Mouse (Mus musculus) inflammation-experienced regulatory T-cells, adult 6 months (primary cell): Measurements from ENCODE around the gene Eif1ad. TPM values are rescaled to one million over a fixed set of nuclear protein-coding genes. Genes with fewer than 3 reads are reported as not detected.
"Not testable (repeated sequence)": the region's sequence is repeated elsewhere in the genome, so short reads cannot be mapped to it uniquely, and the experiment has no call there.

Experiments used
- ATAC-seq: one replicate; pipeline ENCODE4 v1.8.0; 2017
- polyA plus RNA-seq, 3 experiments: library from polyadenylated mRNA; unstranded; fragments of 100-300 nt; shearing (Covaris generic); gene quantifications; one replicate each; pipeline ENCODE4 v1.2.1; 2017

The Eif1ad gene
- 10 to 100 TPM; 45.7 to 58.4 (median 53.4) TPM for polyA plus RNA-seq

DNA sequence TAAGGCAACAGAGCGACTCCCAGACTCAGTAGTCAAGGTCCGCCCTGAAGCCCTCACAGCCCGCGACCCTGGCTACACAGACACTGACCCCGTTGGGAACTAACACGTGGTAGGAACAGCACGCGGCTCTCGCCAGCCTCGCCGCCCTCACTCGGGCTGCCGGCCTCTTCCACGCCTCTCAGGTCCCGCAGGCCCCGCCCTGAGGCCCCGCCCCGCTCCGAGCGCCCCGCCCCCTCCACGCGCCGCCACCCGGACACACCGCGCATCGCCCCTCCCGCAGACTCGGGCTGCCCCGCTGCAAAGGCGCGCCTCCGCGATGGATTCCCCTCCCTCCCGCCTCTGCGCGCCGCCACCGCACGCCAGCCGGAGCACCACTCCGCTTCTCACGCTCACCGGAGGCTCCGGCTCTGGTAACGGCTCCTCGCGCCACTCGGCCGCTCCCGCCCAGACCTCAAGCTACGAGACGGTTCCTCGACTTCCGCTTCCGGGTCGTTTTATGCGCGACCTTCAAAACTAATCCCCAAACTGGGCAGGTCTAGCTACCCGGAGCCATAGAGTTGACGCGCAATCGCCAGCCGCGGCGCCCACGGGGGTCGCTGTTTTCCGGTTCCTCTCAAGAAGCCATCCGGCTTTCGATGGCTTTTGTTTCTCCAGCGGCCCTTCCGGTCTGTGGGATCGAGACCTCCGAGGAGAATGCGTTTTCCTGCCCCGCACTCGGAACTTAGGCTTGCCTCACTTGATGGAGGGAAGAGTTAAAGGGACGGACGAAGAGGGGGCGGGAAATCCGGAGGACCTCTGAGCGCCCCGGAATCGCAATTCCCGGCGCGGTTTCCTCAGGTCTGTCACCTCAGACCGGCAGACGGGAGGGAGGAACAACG lies at the start of gene Eif1ad:
Eif1ad (plus strand) TSS at position 567 of the 878 bp plus-strand sequence.
- peak; percentile 88 for ATAC-seq

DNA sequence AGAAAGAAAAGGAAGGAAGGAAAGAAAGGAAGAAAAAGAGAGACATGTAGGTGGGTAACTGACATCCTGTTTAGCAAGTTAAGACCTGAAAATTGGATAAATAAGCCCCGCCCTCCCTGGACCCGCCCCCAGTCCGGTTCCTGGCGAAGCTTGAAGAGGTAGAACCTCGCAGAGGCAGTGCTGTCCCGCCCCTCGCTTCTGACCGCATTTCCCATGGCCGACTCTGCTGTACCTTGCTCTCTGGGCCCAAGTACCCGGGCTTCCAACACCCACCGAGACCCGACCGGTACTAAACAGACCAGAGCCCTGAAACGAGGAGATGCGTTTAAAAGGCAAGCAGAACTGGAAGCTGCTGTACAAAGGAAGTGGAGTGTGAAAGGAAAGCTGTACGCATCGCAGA lies 42.7 kb upstream of the Eif1ad start:
- ATAC-seq = peak; percentile 50

DNA sequence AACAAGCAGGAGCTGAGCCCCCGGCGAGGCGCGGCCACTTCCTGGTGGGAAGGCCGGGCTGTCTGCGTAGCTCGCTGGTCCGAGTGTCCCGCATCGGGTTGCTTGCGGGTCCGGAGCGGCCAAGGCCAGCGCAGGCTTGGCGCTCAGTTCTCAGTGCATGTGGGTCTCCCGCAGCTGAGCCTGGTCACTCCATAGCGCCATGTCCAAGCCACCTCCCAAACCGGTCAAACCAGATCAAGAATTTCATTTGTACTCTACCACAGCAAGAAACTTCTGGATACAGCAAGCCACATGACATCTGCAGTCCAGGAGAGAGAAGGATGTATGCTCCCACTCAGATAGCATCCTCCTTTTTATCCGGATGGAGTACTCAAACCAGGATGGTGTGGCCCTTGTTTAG lies 38.6 kb upstream of the Eif1ad start:
- no peak for ATAC-seq

DNA sequence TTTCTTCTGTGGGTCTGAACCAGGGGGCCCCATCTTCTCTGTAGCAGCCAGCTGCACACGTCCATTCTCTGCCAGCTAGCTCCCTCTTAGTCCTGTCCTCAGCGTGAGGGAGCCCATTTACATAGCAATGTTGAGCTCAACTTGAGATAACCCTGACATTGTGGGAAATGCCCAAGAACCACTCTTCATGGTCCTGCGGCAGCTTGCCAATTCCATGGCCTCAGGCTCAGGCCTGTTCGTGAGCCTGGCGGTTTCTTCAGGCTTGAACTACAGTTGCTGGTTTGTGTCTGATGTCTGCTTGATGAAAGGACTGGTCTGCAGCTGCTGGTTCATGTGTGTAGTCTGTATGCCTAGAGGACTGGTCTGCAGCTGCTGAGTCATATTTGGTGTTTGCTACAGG lies 31.8 kb upstream of the Eif1ad start:
- ATAC-seq = no peak

DNA sequence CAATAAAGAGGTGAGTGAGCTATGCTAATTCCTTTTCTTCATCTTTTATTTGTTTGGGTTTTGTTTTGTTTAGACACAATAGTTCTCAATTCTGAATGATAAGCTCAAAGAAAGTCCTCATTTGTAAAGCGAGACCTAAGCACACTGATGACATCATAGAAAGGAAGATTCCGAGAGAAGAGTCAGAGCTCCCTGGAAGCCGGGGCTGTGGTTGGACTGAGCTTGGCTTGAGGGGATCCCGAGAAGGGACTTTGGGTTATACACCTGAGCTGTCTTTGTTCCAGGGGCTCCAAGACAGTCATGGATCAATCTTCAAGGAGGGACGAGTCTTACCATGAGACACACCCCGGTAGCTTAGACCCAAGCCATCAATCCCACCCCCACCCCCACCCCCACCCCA lies 31.1 kb upstream of the Eif1ad start, which contains the start of gene Catsper1:
Catsper1 (plus strand) TSS at position 301 of the 400 bp plus-strand sequence.
- ATAC-seq = no peak

DNA sequence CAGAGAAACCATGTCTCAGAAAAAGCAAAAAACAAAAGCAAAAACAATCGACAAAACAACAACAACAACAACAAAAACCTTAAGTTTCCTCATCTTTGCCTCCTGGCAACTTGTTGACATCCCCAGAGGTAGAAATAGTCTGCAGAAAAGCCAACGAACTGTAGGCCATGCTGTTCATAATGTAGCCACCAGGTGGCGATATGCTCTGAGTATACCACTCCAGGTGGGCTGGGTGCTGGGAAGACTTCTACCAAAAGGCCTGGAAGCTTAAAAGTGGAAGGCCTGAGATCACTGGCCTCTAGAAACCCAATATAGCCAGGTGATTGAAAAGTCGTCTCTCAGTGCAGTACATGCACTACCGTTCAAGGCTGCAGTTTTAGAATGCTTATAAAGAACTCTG lies 28.6 kb upstream of the Eif1ad start:
- ATAC-seq = no peak

DNA sequence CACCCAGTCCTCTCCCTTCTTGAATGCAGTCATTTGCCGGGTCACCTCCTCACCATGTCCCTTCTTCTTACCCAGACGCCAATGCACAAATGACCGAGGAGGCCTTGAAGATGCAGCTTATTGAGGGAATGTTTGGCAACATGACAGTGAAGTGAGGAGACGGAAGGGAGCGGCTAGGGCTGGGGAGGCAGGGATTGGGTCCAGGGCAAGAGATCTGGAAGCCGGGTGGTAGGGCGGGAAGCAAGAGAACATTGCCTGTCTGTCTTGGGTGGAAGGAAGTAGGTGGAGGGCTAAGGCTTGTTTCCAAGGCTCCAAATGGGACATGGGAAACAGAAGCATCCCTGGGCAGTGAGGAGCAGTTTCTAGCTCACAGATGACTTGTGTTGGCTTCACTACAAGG lies 25.2 kb upstream of the Eif1ad start:
- ATAC-seq = no peak

DNA sequence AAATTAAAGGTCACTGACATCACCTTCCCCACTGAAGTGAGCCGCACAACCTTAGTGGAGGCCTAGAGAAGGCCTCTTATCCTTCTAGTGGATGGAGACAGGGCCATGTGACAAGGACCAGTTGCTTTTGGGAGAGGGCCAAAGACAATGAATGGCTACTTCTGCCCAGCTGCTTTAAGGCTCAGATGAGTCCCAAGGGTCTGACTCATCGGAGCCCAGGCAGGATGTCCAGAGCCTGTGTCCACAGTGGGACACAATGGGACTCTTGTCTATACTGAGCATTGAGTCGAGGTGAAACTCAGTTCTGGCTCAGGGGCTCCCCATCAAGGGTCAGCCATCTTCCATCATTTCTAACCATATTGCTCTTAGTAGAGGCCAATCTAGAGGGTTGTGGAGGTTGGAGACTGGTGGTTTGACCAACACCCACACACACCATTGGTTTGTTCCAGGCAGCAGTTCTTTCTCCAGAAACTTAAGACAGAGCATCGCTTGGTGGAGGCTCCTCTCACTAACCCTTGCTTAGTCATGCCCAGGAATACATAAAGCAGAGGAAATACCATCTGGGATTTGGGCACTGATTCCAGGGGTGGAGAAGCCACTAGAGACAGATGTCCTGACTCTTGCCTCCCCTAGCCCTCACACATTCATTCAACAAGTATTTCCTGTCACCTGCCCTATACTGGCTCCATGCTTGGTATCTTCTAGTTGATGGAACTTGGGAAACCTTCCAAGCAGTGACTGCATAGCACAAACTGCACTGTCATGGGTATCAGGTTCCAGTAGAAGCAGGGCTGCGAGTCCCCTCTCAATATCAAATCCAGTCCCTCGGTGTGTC lies 21.0 kb upstream of the Eif1ad start:
- no peak for ATAC-seq

DNA sequence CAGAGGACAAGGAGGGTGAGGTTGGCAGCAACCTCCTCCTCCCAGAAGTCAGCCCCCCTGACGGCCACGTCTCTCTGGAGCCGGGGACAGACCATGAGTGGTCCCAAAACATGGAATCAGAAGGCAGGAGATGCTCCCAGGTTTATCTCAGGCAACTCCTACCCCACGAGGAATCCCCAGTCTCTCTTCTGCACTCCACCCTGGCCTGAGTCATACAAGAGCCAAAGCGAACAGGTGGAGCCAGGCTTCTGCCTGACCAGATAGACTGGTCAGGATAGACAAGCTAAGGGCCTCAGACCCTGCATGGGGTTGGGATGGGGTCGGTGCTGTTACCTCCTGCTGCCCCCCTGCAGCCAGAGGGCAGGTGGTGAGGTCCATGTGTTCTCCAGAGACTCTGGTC lies 18.5 kb upstream of the Eif1ad start:
- ATAC-seq = no peak

DNA sequence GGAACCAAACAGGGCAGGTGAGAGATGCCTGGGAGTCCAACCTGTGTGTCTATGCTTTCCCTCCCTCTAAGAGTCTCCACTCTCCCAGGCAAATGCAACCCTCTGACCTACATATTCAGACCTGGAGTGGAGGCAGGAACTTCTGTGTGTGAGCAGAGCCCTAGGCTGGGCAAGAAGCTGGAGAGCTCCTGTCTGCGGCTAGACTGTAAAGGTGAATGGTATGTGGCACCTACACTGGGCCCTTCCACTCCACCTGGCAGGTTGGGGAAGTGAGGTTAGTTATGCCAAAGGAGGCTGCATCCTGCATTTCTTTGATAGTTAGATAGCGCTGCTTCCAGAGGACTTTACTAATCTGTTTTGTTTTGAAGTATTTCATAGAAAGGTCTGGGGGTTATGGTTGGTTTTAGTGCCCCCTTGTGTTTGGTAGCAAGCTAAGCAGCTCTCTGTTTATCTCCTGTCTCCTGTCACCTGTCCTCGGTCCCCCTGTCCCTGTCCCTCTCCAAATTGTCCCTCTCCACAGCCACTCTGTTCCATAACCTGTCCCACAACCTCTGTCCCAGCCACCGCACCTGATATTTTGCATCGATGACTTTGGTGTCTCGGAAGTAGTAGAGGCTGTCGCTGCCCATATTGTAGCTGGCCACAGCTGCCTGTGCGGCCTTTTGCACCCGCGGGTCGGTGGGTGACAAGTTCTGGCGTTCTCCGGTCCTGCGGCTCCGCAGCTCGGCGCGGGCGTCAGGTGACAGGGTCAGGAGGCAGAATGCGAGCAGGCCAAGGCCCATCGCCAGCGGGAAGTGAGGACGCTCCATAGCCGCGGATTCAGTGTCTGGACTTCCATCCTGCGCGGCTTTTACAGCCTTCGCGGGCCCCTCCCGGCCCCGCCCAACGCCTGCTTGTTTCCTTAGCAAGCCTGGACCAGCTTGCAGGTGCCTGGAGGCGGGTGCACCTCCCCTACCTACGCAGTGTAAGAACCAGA lies 17.7 kb upstream of the Eif1ad start:
- peak; percentile 38 for ATAC-seq

DNA sequence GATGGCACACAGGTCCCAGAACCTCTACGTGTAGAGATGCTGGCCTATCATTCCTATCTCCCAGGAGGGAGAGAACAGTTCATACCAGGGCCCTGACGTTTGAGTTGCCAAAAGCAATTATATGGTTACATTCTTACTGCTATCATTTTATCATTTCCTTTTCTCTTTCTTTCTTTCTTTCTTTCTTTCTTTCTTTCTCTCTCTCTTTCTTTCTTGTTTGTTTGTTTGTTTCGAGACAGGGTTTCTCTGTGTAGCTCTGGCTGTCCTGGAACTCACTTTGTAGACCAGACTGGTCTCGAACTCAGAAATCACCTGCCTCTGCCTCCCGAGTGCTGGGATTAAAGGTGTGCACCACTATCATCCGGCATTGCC lies 17.1 kb upstream of the Eif1ad start, which contains the start of gene Cst6:
Cst6 (minus strand) TSS at position 73 of the 372 bp plus-strand sequence.
- ATAC-seq = not testable (repeated sequence)

DNA sequence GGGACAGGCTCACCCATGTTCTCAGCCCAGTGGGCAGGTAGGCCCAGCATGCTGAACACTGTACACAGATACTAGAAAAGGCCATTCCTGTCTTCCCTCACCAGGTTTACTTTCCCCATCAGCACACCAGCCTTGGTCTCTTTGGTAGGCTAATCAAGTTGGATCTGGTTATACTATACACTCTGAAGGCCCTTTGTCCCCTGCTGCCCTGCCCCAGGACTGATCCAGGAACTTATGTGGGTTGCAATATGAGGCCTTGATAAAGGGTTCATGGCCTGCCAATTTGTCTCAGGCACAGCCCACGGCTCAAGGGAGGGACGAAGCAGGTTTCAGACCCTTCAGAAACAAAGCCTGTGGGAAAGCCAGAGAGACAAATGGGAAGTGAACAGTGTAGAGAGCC lies 12.9 kb upstream of the Eif1ad start:
- ATAC-seq = no peak

DNA sequence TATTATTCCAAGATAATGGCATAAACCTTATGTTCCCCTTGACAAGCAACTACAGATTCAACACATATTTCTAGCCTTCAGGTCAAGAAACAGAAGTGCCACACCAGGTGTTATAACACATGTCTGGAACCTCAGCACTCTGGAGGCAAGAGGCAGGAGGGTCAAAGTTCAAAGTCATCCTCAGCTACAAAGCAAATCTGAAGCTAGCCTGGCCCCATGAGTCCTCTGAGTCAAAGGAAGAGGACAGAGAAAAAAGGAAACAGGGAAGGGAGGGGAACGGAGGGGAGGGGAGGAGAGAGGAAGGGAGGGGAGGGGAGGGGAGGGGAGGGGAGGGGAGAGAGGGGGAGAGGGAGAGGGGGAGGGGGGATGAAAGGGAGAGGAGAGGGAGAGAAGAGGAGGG lies 10.5 kb upstream of the Eif1ad start:
- no peak for ATAC-seq

DNA sequence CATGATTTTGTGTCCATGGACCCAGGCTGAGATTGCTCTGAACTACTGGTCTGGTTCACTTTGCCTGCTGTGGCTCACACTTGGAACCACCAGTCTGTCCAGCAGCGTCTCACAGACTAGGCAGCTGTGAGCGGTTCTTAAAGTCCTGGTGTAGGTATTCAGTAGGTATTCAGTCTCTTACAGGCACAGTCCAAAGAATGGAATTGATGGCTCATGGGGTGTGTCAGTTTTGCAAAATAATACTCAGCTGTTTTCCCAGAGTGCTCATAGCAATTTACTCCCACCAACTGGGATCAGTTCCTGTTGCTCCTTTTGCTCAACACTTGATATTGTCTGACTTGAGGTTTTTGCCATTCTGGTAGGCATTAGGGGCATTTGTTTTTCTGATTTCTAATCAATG lies 4.4 kb upstream of the Eif1ad start:
- ATAC-seq = no peak

DNA sequence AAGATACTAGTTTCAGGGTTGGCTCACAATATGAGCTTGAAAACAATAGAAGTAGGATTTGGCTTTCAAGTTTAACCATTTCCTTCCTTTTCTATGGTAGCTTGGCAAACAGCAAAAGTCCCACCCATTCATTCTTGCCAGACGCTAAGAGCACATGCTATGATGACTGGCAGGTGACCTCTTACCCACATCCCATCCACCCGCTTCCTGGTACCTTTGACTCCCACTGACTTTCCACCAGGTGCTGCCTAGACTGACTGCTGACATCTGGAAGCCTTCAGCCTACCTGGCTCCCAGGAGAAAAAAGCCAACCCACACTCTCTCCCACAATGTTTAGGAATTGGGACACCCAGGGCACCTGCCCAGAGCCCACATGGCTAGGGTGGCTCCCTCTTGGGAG lies 2.4 kb upstream of the Eif1ad start:
- no peak for ATAC-seq

DNA sequence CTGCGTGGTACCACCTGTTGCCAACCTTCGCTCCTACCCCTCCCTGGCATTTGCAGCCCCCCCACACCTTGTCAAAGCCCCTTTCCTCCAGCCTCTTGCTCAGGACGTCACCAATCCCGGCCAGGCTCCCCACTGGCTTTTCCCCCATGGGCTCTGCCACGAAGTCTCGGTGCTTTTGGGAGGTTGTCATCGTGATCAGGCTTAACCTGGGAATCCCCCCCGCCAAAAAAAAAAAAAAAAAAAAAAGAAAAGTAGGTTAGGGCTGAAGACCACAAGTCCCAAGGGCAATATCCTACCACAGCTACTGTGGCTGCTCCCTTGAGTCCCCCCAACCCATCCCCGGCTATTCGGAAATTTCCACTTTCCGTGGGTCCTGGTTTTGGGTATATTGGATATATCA lies 790 bp upstream of the Eif1ad start:
- peak; percentile 7 for ATAC-seq

DNA sequence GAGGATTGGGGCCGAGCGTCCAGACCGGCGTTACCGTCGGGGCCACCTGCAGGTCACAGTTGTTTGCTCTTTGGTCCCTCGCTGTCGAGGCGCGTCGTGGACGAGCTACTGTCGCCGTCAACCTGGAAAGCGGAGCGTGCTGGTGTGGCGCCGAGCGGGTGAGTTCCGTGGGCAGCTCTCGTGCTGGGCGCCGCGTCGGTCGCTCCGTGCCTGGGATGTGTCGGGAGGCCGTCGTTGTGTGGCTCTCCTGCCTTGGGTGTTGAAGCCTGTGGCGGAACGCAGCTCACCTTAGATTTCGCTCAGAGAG lies 465 bp downstream of the Eif1ad start, which contains the start of gene Banf1:
Banf1 (minus strand) TSS at position 116 of the 307 bp plus-strand sequence.
- ATAC-seq = peak; percentile 7

DNA sequence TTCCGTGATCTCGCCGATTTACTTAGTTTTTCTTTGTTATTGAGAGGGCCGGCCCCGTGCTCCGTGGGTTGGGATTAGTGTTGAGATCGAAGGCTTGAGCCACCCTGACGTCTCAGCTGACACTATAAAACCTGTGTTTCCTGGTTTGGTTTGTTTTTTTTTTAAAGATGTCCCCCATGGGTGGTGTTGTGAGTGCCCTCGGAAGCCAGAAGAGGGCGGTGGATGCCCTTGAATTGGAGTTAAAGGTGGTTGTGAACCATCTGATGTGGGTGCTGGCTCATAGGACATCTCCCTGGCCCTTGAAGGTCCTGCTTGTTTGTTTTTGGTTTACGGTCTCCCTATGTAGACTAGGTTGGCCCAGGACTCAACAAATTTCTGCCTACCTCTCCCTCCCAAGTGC lies 914 bp downstream of the Eif1ad start:
- no peak for ATAC-seq

DNA sequence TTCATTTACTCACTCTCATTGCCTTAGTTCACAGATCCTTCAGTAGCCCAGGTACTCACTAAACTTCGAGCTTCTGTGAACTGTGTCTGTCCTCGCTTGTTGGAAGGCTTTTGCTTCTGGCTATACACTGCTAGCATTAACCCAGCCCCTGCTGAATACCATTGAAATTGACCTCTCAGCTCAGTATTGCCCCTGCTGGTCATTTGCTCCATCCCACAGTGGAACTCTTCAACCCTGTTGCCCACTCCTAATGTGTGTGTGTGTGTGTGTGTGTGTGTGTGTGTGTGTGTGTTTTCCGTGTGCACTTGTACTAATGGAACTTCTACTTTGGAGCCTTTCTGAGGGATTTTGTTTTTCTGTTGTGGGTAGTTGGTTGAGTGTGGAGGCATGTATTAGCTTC lies 4.4 kb downstream of the Eif1ad start:
- no peak for ATAC-seq

DNA sequence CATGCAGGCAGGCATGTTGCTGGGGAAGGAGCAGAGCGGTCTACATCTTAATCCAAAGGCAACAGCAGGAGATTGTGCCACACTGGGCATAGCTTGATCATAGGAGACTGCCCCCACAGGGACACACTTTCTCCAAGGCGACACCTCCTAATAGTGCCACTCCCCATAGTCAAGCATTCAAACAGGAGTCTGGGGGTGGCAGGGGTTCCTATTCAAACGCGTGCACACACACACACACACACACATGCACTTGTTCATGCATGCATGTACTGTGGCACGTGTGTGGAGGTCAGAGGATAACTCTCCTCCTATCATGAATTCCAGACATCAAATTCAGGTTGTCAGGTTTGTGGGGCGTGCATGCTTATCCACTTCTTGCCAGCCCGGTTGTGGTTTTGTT lies 6.2 kb downstream of the Eif1ad start:
- ATAC-seq = no peak

DNA sequence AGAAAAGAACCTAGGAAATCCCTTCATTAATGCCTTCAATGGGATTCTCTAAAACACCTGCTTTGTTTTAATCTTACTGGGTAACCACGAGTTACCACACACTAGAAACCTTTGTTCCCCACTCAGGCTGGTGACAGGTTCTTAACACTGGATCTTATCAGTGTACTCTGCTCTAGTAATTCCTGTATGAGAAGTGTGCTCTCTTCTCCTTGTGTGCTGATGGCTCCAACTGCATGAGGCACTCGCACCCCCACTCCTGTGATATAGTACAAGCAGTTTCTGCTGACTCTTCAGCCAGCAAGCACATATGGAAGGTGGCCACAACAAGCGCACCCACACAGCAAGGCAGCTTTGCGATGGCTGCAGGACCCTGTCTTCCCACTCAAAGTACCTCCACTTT lies 7.6 kb downstream of the Eif1ad start:
- ATAC-seq = no peak

DNA sequence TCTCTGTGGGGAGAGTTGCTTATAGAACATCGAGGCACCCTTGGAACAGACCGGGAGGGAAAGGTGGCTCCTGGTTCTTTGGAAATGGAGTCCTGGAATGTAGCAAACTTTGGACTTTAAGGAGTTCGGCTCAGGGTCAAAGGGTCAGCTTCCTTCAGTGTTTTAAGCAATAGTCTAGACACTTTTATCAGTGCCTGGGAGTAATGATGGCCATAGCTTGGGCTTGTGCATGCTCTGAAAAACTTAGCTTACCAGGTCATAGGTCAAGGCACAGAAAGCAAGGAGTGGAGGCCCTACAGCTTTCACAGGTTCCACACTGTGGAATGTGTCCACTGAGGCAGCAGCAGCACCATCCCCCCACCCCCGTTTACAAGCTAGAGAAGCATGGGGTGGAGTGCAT lies 8.2 kb downstream of the Eif1ad start:
- ATAC-seq = no peak

DNA sequence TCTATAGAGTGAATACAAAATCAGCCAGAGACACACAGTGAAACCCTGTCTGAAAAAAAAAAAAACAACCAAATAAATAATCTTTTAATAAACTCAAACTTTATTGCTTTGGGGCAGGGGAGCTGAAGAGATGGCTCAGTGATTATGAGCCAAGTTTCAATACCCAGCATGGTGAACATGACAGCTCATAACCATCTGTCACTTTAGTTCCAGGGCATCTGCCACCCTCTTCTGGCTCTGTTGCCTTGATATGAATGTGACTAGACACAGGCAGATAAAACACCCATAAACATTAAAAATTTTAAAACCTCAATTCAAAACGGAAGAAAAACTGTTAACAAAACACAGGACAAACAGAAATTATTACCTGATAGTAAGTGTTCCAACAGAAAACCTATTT lies 10.9 kb downstream of the Eif1ad start:
- ATAC-seq = no peak
